Mouse (Mus musculus): ENCODE measurements around the gene Tmem140.

Tmem140 gene

DNA sequence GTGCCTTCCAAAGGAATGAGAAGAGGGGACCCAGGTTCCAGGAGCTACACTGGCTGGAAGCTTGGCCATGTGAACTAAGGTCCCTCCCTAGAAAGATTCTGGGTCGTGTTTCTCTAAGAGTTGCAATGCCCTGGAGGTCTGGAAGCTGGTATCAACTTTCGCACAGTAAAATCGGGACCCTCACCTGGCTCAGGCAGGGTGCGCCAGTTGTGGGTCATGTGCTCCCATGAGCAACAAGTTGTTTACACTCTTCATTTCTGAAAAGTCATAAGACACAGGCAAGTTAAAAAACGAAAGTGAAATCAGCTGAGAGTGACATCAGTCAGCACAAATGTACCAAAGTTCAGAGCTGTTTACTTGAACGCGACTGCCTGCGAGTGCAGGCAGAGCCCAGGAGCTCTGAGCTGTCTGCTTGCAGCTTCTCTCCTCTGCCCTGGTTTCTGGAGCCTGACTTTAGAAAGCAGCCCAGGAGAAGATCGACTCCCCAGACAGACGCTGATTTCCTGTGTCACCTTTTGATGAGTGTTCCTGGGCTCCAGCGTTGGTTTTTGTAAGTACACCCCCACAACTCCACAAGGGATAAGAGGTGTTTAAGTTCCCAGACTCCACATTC, at the start of gene Tmem140:
Tmem140 (plus strand) TSS at position 356 of the 613 bp plus-strand sequence.
- DNase-seq (ENCODE audit: extremely low spot score, low spot score) = peak; percentile 13

DNA sequence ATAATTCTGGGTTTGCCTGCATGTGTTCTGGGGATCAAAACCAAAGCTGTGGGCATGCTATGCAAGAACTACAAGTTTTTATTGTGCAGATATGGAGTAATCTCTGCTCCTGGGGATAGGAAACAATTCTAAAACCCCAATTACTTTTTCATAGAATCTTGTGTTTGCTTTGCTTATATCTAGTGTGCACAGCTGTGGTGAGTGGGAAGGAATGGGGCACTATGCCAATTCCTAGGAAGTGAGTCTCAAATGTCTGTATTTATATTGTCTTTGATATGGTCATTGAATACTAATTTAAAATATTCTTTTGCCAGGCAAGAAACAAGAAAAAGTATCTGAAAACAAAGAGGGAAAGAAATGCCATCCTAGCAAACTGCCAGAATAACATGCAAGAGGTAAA, 38.5 kb upstream of the Tmem140 start:
- no peak for DNase-seq (ENCODE audit: extremely low spot score, low spot score)

DNA sequence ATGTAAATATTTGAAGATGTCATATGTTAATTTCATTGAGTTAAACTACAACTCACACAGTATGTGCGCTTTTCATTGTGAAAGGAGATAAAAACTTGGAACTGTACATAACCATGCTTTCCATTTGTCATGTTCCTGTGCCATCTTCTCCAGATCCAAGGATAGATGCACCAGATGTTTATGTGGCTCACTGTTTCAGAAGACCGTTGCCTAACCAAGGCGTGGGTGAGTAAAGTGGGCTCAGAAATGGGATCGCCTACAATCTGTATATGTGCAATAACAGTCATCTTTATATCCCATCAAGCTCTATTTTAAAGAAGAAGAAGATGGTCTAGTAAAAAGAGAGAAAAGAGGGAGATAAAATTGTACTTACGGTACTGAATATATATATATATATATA, 30.6 kb upstream of the Tmem140 start:
- DNase-seq (ENCODE audit: extremely low spot score, low spot score) = no peak

DNA sequence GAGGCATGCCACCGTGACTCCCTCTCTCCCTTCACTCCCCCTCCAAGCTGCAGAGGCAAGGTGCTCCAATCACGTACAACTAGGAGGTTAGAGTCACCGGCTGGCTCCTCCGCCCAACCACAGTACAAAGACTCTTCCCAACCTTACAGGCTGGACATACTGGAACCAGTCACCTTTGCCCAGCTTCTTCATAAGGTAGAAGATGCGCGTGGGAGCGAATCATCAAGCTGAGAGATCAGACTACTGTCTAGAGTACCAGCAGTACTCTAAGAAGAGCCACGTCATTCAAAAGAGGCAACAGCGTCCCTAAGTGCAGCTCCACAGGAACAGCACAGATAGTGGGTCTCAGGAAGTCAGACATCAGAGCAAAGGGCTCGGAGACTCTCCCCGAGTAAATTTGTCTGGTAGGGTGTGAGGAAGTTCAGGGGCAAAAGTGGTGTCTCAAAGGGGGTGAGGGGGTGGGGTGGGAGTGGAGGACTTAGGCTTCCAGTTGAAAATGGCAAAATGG, 1.3 kb upstream of the Tmem140 start:
- no peak for DNase-seq (ENCODE audit: extremely low spot score, low spot score)

DNA sequence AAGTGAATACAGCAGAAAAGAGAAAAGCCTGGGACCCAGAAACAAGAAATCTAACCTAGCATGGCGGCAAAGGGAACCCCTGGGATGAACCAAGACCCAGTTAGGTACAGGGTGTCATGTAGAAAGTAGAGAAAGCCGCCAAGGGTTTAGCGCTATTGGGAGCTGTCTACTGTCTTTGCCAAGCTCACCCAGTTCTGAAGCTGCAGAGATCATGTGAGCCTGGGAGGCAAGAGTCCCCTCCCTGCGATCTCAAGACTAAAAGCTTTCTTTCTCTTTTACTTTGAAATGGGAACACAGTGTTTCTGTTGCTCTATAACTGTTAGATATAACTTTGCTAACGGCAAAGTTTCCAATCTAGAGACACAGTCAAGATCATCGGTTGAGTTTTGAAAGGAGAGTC, 565 bp upstream of the Tmem140 start:
- DNase-seq (ENCODE audit: extremely low spot score, low spot score) = no peak

- no peak for DNase-seq (ENCODE audit: extremely low spot score, low spot score)
Observed at GRCm38 (mm10) chr6:34863786-34864514, 1.0 kb downstream of the Tmem140 start.

DNA sequence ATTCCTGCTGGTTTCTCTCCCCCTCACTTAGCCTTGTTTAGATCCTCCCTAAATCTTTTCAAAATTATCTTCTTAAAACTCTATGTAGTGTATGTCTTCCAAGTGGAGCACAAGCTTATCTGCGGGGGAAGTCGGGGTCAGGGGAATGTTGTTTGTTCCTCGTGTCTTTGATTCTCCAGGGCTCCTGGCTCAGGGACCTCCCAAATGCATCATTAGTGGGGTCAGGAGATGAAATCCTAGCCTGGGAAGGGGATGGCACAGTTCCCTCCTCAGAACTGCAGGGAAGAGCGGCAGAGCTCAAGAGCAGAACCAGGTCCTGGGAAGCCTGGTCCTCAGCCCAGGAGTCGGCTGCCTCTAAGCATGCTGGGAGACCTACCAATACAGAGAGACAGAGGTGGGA, 2.3 kb downstream of the Tmem140 start:
- no peak for DNase-seq (ENCODE audit: extremely low spot score, low spot score)

DNA sequence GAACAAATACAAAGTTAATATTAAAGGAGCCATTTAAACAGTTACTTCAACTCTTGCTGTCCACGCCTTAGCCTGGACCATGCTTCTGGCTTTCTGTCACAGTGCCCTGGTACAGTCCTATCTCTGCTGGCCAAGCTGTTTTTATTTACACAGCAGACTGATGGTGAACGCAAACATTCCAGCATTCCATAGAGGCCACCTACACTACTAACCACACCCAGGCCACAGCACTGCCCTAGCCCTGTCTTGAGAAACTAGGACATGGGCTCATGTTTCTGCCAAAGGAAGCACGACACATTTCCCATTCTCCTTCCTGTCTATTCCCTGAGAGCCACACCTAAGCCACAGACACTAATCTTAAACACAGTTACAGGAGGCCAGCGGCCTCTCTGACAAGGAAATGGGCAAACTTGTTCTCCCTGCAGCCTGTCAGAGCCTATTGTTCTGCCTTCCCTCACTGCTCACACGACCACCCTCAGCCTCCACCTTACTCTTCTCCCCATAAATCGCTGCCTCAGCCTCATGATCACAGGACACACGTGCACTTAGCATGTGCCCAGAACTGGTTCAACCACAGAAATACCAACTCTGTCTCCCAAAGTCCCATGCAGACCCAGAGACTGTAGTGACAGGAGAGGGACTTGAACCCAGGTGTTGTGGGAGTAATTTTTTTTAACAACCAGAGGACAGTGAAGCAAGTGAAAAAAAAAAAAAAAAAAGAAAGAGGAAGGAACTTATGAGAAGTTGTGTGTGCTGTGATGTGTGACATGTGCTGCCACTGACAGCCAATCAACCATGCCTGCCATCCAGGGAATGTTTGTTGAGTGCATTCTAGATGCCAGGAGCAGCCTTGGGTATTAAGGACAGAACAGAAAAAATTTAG, 3.0 kb downstream of the Tmem140 start:
- DNase-seq (ENCODE audit: extremely low spot score, low spot score) = peak; percentile 12

GRCm38 (mm10) chr6:34866786-34867185, 3.8 kb downstream of the Tmem140 start:
- DNase-seq (ENCODE audit: extremely low spot score, low spot score) = no peak

GRCm38 (mm10) chr6:34867301-34867994, 4.5 kb downstream of the Tmem140 start:
- DNase-seq (ENCODE audit: extremely low spot score, low spot score) = peak; percentile 13

DNA sequence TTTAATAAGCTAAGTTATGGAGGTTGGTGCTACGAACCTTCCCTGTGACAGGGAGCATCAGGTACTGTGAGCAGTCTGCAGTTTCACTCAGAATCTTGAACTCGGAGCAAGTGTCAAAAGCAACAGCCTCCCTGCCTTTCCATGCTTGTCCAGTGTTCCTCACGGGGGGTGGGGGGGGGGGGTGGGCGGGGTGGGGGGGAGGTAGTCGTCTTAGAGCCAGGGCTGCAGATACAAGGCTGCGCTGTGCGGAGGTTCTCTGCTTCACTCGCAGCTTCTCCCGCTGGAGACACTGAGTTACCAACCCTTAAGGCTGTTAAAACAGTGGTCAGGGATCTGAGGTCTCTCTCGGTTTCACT, 5.0 kb downstream of the Tmem140 start:
- DNase-seq (ENCODE audit: extremely low spot score, low spot score) = no peak

DNA sequence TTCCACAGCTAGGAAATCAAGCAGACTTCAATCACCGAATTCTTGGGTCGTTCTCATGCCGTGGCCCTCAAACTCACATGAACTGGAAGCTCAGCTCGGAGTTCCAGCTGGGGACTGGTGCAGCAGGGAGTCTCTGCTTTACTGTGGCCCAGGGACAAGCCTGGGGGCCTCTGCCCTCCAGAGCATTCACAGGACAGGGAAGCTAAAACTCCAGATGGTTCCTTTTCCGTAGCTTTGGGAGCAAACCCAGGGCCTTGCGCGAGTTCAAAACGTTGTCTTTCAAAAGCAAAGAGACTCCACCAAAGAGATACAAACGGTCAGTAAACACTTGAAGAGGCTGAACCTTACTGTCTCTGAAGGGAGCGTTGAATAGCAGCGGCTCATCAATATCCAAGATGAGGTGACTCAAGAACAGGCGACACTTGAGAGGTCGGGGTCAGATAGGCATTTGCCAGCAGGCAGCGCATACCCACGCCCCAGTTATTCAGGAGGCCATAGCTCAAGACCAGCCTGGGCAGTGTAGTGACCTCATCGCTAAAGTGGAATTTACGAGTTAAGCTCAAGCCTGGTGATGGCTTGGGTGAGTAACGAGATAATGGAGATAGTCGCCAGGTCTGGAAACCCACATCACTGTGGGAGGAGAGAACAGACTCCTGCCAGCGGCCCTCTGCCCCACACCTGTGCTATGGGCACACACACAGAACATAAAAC, 5.7 kb downstream of the Tmem140 start:
- DNase-seq (ENCODE audit: extremely low spot score, low spot score) = peak; percentile 12

GRCm38 (mm10) chr6:34869225-34869915, 6.4 kb downstream of the Tmem140 start:
- peak; percentile 13 for DNase-seq (ENCODE audit: extremely low spot score, low spot score)

- DNase-seq (ENCODE audit: extremely low spot score, low spot score) = peak; percentile 11
Observed at GRCm38 (mm10) chr6:34870136-34870535, 7.2 kb downstream of the Tmem140 start.

DNA sequence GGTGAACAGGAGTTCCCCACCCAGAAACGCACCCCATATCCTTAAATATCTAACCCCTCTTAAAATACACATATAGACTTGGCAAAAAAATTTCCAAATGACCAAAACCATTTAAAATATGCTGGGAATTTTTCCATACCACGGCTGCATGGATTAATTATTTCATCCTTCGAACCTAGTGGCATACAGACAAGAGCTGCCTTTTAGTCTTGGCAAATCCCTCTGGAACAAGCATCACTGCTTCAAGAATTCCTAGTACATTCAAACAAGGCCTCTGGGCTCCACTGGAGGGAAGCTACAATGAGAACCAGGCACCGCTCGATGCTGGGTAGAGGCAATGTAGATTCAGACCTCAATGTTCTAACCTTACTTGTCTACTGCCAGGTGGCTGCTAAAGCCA, 7.8 kb downstream of the Tmem140 start:
- DNase-seq (ENCODE audit: extremely low spot score, low spot score) = no peak

GRCm38 (mm10) chr6:34871929-34872328, 9.0 kb downstream of the Tmem140 start:
- DNase-seq (ENCODE audit: extremely low spot score, low spot score) = peak; percentile 10

DNA sequence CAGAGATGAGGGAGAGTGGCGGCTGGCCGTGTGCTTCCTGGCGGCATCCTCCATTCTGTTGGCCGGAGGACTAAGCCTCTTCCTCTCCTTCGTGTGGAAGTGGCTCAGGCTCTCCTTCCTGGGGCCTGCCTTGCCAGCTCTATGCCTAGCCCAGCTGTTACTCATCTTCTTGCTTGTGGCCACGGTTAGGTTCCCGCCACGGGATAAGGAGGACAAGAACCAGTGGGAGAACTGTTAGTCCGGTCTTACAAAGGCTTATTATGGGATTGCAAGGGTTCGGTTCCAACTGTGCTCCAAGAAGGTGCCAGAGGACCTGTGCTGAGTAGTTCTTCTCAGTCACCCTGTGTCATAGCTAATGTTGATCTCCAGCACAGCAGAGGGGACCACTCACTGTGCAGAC, 9.9 kb downstream of the Tmem140 start:
- no peak for DNase-seq (ENCODE audit: extremely low spot score, low spot score)

- peak; percentile 11 for DNase-seq (ENCODE audit: extremely low spot score, low spot score)
Observed at GRCm38 (mm10) chr6:34874101-34874921, 11.4 kb downstream of the Tmem140 start.

- DNase-seq (ENCODE audit: extremely low spot score, low spot score) = no peak
Observed at GRCm38 (mm10) chr6:34875268-34875761, 12.4 kb downstream of the Tmem140 start.

Measured in neural tube, embryonic 10.5 days (tissue).